ENCODE assay signal across 1 mouse cellular context in genomic region chr2:84632999-84633398, GRCm38 (mm10).
TF ChIP-seq lines count a peak whose summit lies in the region.

No protein-coding gene starts in this region.

TF ChIP-seq in MEL, 35 proteins besides CTCF, POLR2A, EP300 and RAD21:
- TF ChIP-seq ELF1 (IDR thresholded peaks at IDR 0.05; ENCODE audit: low read depth, low read length) (peak; percentile 28; the same call in 1 of the 2 replicates), SIN3A (IDR thresholded peaks at IDR 0.05; ENCODE audit: low read length) (no peak; the same call in 1 of the 2 replicates), MAZ (IDR thresholded peaks at IDR 0.05; ENCODE audit: low read depth, low read length) (0 out of 2 replicates have a peak, but pooled peaks have one; percentile 27), ZKSCAN1 (IDR thresholded peaks at IDR 0.05; ENCODE audit: low read depth, low read length) (no peak), TAL1 (IDR thresholded peaks at IDR 0.05; ENCODE audit: low read length) (no peak), KAT2A (conservative IDR thresholded peaks at IDR 0.05; ENCODE audit: low read depth, low read length) (no peak), TBP (IDR thresholded peaks at IDR 0.05; ENCODE audit: low read depth, low read length) (no peak), USF1 (IDR thresholded peaks at IDR 0.05; ENCODE audit: low read depth, low read length) (no peak), RCOR1 (IDR thresholded peaks at IDR 0.05; ENCODE audit: low read depth, low read length) (peak; percentile 68; the same call in 1 of the 2 replicates), ZNF384 (IDR thresholded peaks at IDR 0.05; ENCODE audit: low read depth, low read length) (peak; percentile 25; the same call in 1 of the 2 replicates), NELFE (IDR thresholded peaks at IDR 0.05; ENCODE audit: low read depth, low read length) (no peak), ZC3H11A (IDR thresholded peaks at IDR 0.05; ENCODE audit: low read depth, low read length) (no peak), NRF1 (IDR thresholded peaks at IDR 0.05; ENCODE audit: insufficient read depth, low read depth, low read length, poor library complexity, severe bottlenecking) (no peak), E2F4 (IDR thresholded peaks at IDR 0.05; ENCODE audit: borderline replicate concordance, low read depth, low read length) (no peak), HCFC1 (IDR thresholded peaks at IDR 0.05; ENCODE audit: low read depth, low read length) (0 out of 2 replicates have a peak, but pooled peaks have one; percentile 20), ETS1 (IDR thresholded peaks at IDR 0.05; ENCODE audit: low read depth, low read length) (no peak), GATA1 (IDR thresholded peaks at IDR 0.05; ENCODE audit: low read depth, low read length) (peak; percentile 75), CHD2 (IDR thresholded peaks at IDR 0.05; ENCODE audit: low read length) (peak; percentile 20; the same call in 1 of the 2 replicates), ZMIZ1 (IDR thresholded peaks at IDR 0.05; ENCODE audit: low read depth, low read length) (no peak), TCF12 (IDR thresholded peaks at IDR 0.05; ENCODE audit: low read depth, low read length) (peak; percentile 30; the same call in 1 of the 2 replicates)
